Mouse (Mus musculus) heart, adult 11 months (tissue): ENCODE measurements around the gene Ptprf.

Source experiments
- DNase-seq: peaks from one replicate; pipeline ENCODE4 v3.0.0; 2022

The Ptprf gene

DNA sequence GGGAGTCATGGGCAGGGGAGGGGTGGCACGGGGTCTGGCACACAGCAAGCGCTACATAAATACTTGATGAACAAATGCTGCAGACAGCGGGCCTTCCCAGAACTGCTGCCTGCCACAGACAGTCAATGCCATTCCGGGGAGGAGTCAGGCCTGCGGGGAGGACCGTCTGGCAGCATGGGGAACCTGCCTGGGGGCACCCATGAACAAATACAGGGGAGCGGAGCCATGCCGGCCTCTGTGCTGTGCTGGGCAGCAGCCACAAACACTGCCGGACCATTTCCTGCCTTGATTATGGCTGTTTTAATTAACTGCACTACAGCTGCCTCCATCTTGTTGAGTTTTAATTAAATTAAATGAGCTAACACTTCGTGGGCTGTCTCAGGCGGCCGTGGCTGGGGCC, 35.0 kb downstream of the Ptprf start:
- no peak for DNase-seq

DNA sequence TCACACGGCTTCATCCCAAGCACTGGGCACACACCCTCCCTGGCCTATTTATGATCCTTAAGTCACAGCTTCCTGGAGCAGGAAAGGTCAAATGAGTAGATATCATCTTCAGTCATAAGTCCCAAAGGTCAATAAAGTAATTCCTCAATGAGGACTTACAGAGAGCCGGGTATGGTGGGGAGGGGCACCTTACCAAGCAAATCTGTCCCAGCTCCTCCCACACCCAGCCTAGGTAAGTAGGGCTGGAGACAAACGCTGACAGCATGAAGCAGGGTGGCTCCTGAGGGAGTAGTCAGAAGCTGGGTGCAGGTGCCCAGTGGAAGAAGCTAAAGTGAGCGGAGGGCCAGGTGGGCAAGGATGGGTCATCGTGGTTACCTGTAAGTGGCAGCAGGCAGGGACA, 36.3 kb downstream of the Ptprf start:
- no peak for DNase-seq

DNA sequence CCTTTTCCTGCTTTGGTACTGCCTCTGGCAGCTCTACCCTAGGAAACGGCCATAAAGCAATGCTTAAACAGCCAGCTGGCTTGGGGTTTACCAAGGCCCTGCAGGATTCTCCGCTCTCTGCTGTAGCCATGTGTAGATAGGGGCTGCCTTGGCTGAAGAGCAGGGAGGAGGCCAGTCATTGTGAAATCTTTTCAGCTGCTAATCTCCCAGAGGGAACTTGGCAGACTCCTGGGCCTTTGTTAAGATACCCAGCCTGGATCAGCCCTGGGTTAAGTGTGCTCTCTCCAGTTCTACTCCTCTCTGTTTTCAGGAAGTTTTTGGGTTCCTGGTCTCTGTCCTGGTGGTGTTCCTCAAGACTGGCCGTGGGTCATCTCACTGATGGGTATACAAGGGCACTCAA, 43.9 kb downstream of the Ptprf start:
- peak; percentile 94 for DNase-seq

DNA sequence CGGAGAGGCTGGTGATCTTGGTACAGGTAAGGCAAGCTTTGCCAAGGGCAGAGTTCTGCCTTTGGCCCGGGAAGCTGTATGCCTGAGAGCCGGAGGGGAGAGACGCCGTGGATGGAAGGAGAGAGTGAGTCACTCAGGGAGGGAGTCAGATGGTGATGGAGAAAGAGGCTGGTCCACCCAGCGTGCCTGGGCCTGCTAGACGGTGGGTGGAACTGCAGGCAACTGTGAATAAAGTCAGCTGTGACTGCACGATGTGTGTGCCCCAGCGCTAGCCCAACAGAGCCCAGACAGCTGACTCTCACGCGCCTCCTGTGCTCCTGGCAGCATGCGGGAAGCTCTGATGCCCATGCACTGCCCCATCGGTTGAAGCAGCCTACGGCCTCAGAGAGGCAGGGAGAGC, 45.4 kb downstream of the Ptprf start:
- peak; percentile 93 for DNase-seq

DNA sequence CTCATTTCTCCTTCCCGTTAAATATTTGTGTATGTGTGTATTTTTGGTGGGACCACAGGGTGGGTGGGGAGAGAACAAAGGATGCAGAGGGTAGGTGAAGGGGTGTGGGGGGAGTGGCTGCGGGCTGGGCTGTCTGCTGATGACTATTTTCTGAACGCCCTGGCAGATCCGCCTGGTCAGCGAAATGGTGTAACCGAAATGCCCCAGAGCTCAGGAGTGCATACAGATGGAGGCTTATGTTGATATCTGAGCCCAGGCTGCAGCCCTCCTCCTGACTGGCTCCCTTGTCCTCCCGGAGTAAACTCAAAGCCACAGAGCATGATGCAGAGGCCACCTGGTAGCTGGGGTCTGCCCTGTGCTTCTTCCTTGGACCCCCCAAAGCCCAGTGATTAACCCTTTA, 47.4 kb downstream of the Ptprf start:
- DNase-seq = no peak

DNA sequence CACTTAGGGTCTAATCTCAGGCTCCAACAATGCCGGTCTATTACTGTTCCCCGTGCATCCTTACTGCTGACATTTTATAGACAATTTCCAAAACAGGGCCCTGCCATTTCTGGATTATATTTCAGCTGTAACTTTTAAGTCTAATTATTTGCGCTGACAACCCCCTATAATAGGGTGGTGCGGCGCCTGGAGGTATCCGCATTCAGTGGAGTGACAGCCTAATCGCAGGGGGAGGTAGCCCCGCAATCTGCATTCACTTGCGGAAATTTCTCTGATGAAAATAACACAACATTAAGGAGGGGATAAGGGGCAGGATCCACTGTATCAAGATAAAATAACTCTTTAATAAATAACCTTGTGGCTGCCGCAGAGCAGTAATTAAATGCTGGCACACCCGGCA, 47.9 kb downstream of the Ptprf start:
- DNase-seq = no peak

DNA sequence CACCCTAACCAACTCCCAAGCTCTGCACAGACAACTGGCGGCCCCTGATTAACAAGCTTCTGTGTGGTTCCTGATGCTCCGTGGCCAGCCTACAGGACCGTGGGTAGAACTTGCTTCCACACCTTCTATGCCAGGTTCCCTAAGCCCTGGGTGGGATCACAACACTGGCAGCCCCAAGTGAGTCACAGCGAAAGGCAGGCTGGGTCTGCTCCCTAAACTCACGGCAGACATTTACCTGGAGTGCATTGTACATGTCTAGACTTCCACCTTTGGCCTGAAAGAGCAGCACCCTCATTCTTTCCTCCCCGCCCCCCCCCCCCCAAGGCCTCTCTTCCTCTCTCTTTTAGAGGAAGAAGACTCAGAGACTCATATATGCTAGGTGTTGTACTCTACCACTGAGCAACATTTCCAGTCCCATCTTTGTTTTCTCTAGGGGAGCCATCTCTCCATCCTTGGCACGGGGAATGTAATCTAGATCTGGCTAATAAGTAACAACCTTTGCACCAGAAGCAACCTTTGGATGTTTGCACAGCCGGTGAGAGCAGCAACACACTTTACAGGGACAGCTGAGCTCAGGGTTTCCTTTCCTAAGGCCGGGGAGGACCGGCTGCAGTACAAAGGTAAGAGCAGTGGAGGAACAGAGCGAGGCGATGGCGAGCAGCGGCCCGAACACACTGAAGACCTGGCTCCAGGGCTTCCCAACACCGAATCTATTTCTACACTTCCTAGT, 51.1 kb downstream of the Ptprf start:
- DNase-seq = no peak

DNA sequence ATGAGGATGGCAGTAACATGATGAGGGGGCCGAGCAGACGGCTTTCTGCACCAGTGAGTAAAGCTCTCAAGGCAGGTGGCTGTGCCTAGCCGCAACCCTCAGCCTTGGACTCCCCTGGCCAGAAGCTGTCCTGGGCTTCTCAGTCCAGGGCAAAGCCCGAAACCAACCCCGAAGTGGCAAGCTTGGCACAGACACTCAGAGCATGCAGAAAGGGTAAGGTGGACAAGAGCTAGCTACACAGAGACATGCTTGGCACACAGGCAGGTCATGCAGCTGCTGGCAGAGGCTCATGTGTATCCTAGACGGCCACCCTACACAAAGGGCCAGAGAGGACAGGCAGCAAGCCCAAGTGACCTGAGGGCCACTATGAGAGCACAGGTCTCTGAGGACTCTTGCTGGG, 52.5 kb downstream of the Ptprf start:
- DNase-seq = no peak

DNA sequence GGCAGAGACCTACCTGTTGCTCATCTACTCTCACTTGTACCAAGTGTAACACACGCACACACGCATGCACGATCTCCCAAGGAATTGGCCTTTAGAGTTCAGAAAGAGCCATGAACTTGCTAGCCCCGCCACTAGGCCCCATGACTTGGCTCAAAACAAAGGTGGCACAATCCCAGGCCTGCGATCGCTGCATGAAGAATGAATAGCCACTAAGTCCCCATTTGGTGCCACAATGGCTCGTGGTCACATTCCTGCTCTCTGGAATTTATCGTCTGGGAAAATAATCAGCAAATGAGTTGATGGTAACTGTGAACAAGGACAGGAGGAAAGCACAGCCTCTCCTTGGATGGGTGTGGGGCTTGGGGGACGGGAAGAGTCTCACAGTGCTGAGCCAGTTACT, 54.3 kb downstream of the Ptprf start:
- DNase-seq = no peak

DNA sequence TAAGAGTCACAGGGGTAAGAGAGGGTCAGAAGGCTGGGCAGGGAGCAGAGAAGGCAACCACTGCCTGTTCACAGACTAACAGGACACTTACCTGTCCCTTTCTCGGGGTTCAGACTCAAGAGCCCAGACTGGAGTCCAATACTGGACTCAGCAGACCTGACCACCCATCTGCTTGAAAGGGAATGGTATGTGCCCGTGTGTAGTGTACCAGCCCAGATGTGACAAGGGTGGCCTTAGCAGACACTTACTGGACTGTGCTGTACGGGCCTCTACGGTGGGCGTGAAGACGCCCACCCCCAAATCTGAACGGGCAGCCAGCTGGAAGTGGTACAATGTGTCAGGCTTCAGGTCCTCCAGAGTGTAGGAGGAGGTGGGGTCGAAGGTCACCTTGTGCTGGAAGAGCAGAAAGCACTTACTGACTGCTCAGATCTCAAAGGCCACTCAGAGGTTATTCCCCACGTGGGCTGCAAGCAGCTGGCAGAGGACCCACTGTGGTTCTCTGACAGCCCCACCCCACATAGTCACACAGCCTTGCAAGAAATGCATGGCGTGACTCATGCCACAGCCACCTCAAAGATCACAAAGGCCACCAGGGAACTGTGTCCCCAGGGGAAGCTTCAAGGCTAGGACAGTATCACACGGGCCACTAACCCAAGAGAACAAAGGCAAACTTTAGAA, 56.4 kb downstream of the Ptprf start:
- no peak for DNase-seq

DNA sequence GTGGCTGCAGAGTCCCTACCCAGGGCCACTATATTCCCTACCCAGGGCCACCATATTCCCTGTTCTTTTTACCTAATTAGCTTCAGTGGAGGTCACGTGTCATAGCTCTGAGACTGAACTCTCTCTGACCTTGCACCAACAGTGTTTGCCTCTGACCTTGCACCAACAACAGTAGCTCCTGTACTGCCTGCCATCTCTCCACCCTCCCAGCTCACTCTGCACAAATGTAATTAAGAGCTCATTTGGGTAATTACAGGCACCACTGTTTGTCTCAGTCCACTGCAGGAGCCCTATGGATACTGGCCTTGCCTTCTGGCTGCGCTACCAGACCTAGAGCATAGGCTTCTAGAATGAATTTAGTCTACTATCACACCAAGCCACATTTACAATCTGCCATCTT, 57.3 kb downstream of the Ptprf start:
- no peak for DNase-seq

DNA sequence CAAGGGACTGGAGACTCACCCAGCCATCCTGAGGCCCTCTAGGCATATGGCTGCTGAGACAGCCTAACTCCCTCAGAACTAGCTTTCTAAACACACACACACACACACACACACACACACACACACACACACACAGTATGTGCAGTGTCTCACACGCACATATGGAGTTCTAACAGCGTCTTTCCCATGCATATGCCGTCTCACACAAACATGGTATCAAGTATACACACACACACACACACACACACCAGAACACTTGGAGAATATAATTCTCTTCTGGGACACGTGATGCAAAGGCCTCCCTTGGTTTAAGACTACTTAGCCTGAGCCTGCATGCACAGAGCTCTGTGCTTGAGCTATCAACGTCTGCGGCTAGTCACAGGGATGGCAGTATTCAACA, 59.3 kb downstream of the Ptprf start:
- DNase-seq = no peak

DNA sequence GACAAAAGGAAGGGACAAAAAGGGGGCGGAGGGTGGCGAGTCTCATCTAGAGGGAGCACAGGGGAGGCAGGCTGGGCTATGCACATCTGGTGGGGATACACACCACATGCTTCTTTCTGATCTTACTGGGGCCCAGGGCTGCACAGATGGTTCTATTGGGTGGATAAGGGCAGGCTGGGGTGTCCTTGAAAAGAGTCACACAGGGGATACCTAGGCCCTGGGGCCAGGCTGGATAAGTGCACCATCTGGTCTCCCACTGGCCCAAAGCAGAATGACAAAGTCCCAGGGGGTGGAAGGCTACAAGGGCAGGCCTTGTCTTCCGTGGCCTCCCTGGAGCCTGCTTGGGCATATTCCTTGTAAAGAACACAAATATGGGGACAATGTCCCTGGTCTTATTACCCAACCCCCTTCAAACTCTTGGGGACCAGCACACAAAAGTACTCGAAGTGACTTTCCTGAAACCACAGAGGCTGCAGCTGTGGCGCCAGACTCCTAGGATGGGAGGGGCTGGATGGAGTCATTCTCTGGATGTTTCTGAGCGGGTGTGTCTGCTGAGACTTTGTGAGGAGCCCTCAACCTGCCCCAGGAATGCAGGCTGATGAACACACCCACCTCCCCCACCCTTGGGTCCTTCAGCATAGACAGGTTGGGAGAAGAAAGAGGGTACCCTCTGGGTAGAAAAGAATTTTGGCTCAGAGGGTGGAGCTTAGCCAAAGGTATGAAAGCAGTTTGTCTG, 62.0 kb downstream of the Ptprf start:
- no peak for DNase-seq

DNA sequence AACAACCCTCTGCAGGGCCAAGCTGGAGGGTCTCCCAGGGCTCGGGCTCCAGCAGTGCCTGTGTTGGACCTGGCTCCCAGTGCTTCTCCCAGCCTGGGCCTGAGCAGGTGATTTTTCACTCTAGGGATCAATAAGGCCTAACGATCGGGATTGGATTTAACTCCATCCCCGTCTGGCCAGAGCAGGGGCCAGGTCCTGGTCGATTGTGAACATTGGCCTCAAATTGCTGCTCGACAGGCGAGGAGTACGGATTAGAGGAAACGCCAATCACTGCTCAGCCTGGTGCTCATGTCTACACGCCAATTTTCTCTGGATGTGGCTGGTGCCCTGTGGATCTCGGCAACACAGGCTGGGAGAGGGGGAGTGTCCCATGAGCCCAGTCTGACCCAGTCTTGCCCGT, 63.8 kb downstream of the Ptprf start:
- DNase-seq = no peak

DNA sequence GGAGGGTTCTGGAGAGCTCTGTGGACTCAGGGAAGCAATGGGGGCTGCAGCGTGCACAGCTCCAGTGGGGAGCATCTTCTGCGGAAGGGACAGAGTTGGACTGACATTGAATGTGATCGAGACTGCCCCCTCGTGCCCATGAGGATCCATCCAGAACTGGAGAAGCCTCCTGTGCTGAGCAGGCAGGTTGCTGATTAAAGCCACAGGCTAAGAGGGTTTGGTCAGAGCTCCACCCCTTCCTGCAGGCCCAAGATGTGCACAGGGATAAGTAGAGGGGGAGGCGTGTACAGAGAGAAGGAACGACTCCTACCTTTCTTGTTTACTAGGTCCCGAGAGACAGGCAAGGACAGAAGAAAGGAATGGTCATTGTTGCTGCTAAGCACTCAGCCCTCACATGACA, 69.9 kb downstream of the Ptprf start:
- no peak for DNase-seq

DNA sequence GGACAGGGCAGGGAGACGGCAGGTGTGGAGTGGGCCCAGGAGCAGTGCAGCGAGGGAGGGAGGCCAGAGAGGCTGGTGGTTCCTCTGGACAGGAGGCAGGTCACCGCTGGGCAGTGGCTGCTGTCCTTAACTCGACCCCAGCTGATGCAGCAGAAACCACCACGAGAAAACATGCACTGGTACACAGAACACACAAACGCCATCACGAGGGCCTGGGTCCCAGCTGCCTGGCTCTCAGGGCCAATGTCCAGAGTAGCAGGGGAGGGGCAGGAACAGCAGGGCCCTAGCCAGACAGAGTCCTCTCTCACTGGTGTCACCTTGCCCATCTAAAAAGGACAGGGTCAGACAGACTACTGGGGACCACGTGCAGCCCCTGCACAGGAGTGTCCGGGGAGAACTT, 70.4 kb downstream of the Ptprf start:
- DNase-seq = no peak

DNA sequence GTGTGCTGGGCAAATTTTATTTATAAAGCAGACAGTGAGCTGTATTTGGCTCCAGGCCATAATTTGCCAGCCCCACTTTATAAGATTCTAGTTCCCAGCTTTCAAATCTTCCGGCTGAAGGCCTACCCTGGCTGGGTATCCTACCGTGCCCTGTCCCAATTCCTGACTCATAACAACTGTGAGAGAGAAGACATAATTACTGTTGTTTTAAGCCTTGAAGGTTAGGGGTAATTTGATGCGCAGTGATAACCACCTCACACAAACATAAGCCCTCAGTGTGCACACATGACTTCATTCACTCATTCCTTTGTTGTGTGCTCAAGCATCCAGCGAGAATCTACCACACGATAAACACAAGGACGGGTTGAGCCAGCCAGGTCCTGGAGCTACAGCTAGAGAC, 71.7 kb downstream of the Ptprf start:
- DNase-seq = no peak

DNA sequence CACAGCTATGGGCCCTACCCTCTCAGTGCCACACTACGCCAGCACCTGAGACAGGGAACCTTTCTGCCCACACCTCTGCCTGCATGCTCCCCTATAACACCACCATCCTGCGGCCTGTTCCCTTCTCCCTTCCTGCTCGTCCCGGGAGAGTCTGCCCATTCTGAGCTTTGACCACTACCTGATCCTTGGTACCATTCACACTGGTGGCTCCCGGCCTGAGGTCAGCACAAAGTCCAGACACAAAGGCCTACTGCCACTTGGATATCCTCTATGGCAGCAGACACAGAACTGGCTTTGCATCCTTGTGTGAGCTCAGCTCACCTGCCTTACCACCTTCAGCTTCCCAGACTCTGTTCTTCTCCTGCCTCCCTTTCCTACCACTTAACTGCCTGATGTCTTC, 72.7 kb downstream of the Ptprf start:
- no peak for DNase-seq

DNA sequence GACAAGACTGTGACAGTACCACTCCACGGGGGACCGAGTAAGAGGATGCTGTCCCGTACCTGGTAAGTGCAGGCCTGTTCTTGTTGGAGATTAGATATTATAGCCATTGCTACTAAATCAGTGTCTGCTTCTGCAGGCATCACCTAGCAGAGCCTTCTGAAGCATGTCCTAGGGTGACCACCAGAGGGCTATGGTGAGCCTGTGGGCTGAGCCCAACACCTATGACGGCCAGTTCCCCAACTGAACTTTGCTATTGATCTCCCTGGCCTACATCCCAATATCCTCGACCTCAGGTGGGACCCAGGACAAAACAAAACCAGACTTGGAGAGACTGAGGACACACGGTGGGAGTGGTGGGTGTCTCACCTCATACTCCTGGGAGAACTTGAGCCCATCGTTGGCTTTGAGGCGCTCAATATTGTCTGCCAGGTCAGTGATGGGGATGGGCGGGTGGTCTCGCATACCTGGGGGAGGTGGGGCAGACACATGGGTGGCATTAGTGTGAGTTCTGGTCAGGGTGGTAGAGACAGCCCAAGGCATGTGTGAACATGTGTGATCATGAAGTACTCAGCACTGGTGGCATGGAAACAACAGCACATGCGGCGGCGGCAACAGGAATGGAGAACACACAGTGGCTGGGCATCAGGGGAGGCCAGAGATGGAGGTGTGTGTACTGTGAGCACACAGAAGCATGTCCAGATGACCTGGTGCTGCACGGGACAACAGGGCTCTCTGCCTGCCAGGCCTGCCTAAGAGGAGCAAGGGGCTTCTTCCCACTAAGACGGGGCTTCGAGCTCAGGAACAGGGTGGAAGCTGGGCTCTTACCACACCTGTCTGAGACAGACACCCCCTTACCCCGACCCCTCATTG, 74.2 kb downstream of the Ptprf start:
- peak; percentile 92 for DNase-seq

DNA sequence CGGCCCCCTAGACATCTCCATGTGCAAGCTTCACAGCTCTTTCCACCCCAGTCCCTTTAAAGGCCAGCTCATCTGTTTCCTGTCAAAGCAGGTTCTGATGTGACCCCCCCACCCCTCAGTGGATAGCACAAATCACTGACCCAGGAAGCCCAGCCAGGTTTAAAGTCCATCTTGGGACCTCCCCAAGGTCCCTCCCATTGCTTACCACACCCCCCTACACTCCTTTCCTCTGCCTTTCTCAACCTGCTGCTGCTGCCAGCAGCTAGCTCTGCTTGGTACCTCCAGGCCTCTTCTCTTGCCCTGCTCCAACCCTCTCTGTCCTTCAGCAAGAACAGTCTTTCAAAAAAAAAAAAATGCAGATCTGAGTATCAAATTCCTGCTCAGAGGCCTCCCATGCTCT, 76.3 kb downstream of the Ptprf start:
- DNase-seq = no peak

DNA sequence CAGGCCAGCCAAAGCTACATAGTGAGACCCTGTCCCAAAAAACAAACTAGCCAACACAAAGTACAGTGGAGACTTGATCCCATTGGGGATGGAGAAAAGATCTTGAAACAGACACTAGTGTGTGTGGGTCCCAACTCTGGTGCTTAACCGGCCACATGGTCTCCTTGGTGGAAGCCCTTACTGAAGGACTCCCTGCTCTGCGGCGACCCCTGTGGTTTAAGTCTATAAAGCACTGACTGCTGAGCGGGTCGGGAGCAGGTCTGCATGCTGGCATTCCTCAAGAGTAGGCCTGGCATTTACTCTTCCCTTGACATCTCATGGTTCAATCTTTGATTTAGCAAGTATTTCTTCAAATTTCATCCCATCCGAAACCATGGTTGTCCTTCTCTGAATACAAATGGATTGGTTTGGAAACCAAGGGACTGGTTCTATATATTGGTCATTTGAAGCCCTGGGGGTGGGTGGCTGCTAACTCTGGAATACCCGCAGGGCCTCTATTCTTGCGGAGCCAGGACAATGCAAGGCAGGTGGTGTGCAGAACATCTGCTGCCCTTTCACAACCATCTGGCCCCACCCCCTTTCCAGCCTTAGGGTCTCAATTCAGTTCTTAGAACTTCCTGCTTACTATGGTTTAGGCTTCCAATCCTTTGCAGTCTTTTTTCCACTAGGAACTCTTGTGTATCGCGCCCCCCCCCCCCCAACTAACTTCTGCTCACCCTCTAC, 84.1 kb downstream of the Ptprf start:
- DNase-seq = no peak

DNA sequence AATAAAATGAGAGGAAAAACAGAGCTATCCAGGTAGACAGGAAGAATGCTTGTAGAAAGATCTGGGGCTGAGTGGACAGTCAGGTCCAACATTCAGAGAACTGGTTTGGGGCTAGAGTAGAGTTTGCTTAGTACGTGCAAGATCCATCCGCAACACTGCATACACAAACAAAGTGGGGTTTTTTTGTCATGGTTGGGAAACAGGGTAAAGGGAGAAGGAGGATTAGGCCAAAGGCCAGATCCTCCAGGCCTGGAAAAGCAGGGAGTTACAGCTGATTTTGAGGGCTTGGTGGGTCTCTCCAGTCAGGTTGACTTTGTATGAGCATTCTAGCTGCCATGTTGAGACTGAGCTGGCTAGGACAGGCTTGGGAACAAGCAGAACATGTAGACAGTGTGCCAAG, 85.3 kb downstream of the Ptprf start:
- DNase-seq = no peak

DNA sequence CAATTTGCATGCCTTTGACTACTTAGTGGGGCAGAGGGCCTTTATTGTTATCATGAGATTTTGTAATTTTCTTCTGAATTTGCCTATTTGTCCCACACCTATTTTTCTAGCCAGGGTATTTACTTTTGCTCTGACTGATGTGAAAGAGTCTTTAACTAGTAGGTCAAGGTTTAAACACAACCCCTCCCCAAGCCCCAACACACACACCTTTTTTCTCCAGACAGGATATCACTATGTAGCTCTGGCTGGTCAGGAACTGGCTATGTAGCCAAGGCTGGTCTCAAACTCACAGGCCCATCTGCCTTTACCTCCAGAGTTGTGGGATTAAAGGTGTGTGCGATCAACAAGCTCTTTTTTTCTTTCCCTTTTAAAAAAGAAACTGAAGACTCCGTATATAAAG, 92.1 kb downstream of the Ptprf start:
- DNase-seq = no peak
